Mouse (Mus musculus) liver, embryonic 16.5 days (tissue): ENCODE measurements at regions not wholly inside any gene's neighbourhood (a gene's known extent, or its start where the extent isn't known, plus 50 kb on each side); places are given as distances from the start of the nearest gene placed in this dataset.

ENCODE experiments used
- ATAC-seq: fragments of 200-750 bp; cut with Nextera tagmentation; 2 replicates; pipeline ENCODE4 v1.8.0; 2017; ENCODE audit warnings: low read depth, mild to moderate bottlenecking, moderate number of reproducible peaks, moderate library complexity
- H3K27ac ChIP-seq: fragments of 300-500 bp; sonication (generic); 2 replicates; pipeline ENCODE4 v1.5.1; 2014; ENCODE audit warnings: mild to moderate bottlenecking, low read length
- H3K27me3 ChIP-seq: fragments of 300-500 bp; sonication (generic); 2 replicates; pipeline ENCODE4 v1.6.1; 2014; ENCODE audit warnings: low read depth, low read length, mixed read lengths; ENCODE audit not compliant: control insufficient read depth, insufficient read depth
- H3K36me3 ChIP-seq: fragments of 300-500 bp; sonication (generic); 2 replicates; pipeline ENCODE4 v1.6.1; 2014; ENCODE audit warnings: mild to moderate bottlenecking; ENCODE audit not compliant: control insufficient read depth, insufficient read depth
- H3K4me1 ChIP-seq: fragments of 300-500 bp; sonication (generic); 2 replicates; pipeline ENCODE4 v1.6.1; 2014; ENCODE audit warnings: low read depth, low read length, mixed read lengths; ENCODE audit not compliant: control insufficient read depth
- H3K4me2 ChIP-seq: fragments of 300-500 bp; sonication (generic); 2 replicates; pipeline ENCODE4 v1.6.1; 2014; ENCODE audit warnings: low read depth, low read length, mixed read lengths
- H3K4me3 ChIP-seq: fragments of 300-500 bp; sonication (generic); 2 replicates; pipeline ENCODE4 v1.5.1; 2014; ENCODE audit warnings: low read depth, mild to moderate bottlenecking, low read length
- H3K9ac ChIP-seq: fragments of 300-500 bp; sonication (generic); 2 replicates; pipeline ENCODE4 v1.6.1; 2014; ENCODE audit warnings: low read depth, low read length
- H3K9me3 ChIP-seq: fragments of 300-500 bp; sonication (generic); replicated peaks from 2 replicates; pipeline ENCODE4 v1.6.1; 2016; ENCODE audit warnings: low read length; ENCODE audit not compliant: control insufficient read depth
- WGBS: fragments of 180-500 bp; shearing (Covaris S2); extraction: QIAGEN DNeasy Blood & Tissue Kit; methylation state at CpG from one replicate; pipeline ENCODE4 v1.1.7; 2014; ENCODE audit not compliant: insufficient replicate concordance; 5-methylcytosine and 5-hydroxymethylcytosine counted together

- no peak for ATAC-seq
- H3K4me3 ChIP-seq = no peak overlapping the region
- no peak overlapping the region for H3K4me2 ChIP-seq
- WGBS = 40% methylated on average over 7 of the region's 7 CpGs
- H3K27me3 ChIP-seq = no peaks in the 10 kb centered on the region
- no peak overlapping the region for H3K9ac ChIP-seq
- H3K36me3 ChIP-seq = no peaks in the 10 kb centered on the region
- H3K9me3 ChIP-seq = no peaks in the 10 kb centered on the region
- H3K27ac ChIP-seq = no peak overlapping the region
- H3K4me1 ChIP-seq = no peaks in the 10 kb centered on the region
These were observed 108.5 kb downstream of the Dact1 start for GRCm38 (mm10) chr12:71418186-71418585.

GRCm38 (mm10) chr12:71419161-71419560, 109.5 kb downstream of the Dact1 start:
- Histone ChIP-seq H3K4me2 (no peak overlapping the region), H3K9ac (no peak overlapping the region), H3K9me3 (no peaks in the 10 kb centered on the region), H3K4me1 (no peaks in the 10 kb centered on the region), H3K27ac (no peak overlapping the region), H3K4me3 (no peak overlapping the region), H3K36me3 (no peaks in the 10 kb centered on the region), H3K27me3 (no peaks in the 10 kb centered on the region)
- no peak for ATAC-seq
- 61% methylated on average over 4 of the region's 4 CpGs for WGBS

- no peak overlapping the region for H3K27ac ChIP-seq
- no peak overlapping the region for H3K4me3 ChIP-seq
- ATAC-seq = no peak
- H3K4me2 ChIP-seq = no peak overlapping the region
- WGBS = 36% methylated on average over 10 of the region's 10 CpGs
- H3K9me3 ChIP-seq = no peaks in the 10 kb centered on the region
- no peaks in the 10 kb centered on the region for H3K4me1 ChIP-seq
- H3K9ac ChIP-seq = no peak overlapping the region
- no peaks in the 10 kb centered on the region for H3K36me3 ChIP-seq
- no peaks in the 10 kb centered on the region for H3K27me3 ChIP-seq
These were observed 116.5 kb downstream of the Dact1 start for GRCm38 (mm10) chr12:71426023-71426719.

- no peak for ATAC-seq
- H3K27ac ChIP-seq = no peak overlapping the region
- H3K4me2 ChIP-seq = no peak overlapping the region
- no peak overlapping the region for H3K4me3 ChIP-seq
- H3K27me3 ChIP-seq = no peaks in the 10 kb centered on the region
- H3K9me3 ChIP-seq = no peaks in the 10 kb centered on the region
- 46% methylated on average over 2 of the region's 2 CpGs for WGBS
- H3K36me3 ChIP-seq = no peaks in the 10 kb centered on the region
- no peaks in the 10 kb centered on the region for H3K4me1 ChIP-seq
- no peak overlapping the region for H3K9ac ChIP-seq
These were observed 118.3 kb downstream of the Dact1 start for GRCm38 (mm10) chr12:71427974-71428373.

- Histone ChIP-seq H3K4me2 (no peak overlapping the region), H3K4me3 (no peak overlapping the region), H3K27me3 (no peaks in the 10 kb centered on the region), H3K9me3 (no peaks in the 10 kb centered on the region), H3K9ac (no peak overlapping the region), H3K36me3 (no peaks in the 10 kb centered on the region), H3K27ac (no peak overlapping the region), H3K4me1 (no peaks in the 10 kb centered on the region)
- WGBS = 45% methylated on average over 13 of the region's 13 CpGs
- no peak for ATAC-seq
These were observed 120.0 kb downstream of the Dact1 start for GRCm38 (mm10) chr12:71429561-71430200.

GRCm38 (mm10) chr12:71430331-71430730, 120.6 kb downstream of the Dact1 start:
- no peaks in the 10 kb centered on the region for H3K4me1 ChIP-seq
- H3K4me3 ChIP-seq = no peak overlapping the region
- WGBS = 58% methylated on average over 11 of the region's 11 CpGs
- no peak overlapping the region for H3K9ac ChIP-seq
- H3K9me3 ChIP-seq = no peaks in the 10 kb centered on the region
- no peak overlapping the region for H3K4me2 ChIP-seq
- H3K27me3 ChIP-seq = no peaks in the 10 kb centered on the region
- no peaks in the 10 kb centered on the region for H3K36me3 ChIP-seq
- H3K27ac ChIP-seq = no peak overlapping the region
- no peak for ATAC-seq

GRCm38 (mm10) chr12:71431116-71431515, 121.4 kb downstream of the Dact1 start:
- Histone ChIP-seq H3K4me1 (no peaks in the 10 kb centered on the region), H3K4me3 (no peak overlapping the region), H3K36me3 (no peaks in the 10 kb centered on the region), H3K4me2 (no peak overlapping the region), H3K27me3 (no peaks in the 10 kb centered on the region), H3K9me3 (no peaks in the 10 kb centered on the region), H3K9ac (no peak overlapping the region), H3K27ac (no peak overlapping the region)
- 69% methylated on average over 8 of the region's 8 CpGs for WGBS
- no peak for ATAC-seq

GRCm38 (mm10) chr12:71433549-71434200, 124.0 kb downstream of the Dact1 start:
- Histone ChIP-seq H3K4me2 (no peak overlapping the region), H3K9me3 (no peaks in the 10 kb centered on the region), H3K4me1 (no peaks in the 10 kb centered on the region; the same call in 1 of the 2 replicates), H3K9ac (no peak overlapping the region), H3K36me3 (no peaks in the 10 kb centered on the region), H3K4me3 (no peak overlapping the region), H3K27me3 (no peaks in the 10 kb centered on the region), H3K27ac (no peak overlapping the region)
- 52% methylated on average over 9 of the region's 9 CpGs for WGBS
- ATAC-seq = no peak

GRCm38 (mm10) chr12:71438254-71438653, 128.6 kb downstream of the Dact1 start:
- Histone ChIP-seq H3K27ac (no peak overlapping the region), H3K27me3 (no peaks in the 10 kb centered on the region), H3K9me3 (no peaks in the 10 kb centered on the region), H3K4me3 (no peak overlapping the region), H3K4me1 (no peaks in the 10 kb centered on the region; the same call in 1 of the 2 replicates), H3K36me3 (no peaks in the 10 kb centered on the region), H3K9ac (no peak overlapping the region), H3K4me2 (no peak overlapping the region)
- 14% methylated on average over 6 of the region's 6 CpGs for WGBS
- ATAC-seq = peak; percentile 64
